Mouse (Mus musculus): ENCODE data around the gene Wfdc5. TPM values are rescaled to one million over a fixed set of nuclear protein-coding genes. Genes with fewer than 3 reads are reported as not detected.
A peak's percentile ranks its signal among the peaks of the same experiment; 100 is the strongest.
"Not testable (repeated sequence)": the region's sequence is repeated elsewhere in the genome, so short reads cannot be mapped to it uniquely, and the experiment has no call there.

Wfdc5 gene
- total RNA-seq (2021): not detected
- not detected in 2 replicates for polyA plus RNA-seq (2012; rRNA removed)
- long read RNA-seq: 0 reads

DNA sequence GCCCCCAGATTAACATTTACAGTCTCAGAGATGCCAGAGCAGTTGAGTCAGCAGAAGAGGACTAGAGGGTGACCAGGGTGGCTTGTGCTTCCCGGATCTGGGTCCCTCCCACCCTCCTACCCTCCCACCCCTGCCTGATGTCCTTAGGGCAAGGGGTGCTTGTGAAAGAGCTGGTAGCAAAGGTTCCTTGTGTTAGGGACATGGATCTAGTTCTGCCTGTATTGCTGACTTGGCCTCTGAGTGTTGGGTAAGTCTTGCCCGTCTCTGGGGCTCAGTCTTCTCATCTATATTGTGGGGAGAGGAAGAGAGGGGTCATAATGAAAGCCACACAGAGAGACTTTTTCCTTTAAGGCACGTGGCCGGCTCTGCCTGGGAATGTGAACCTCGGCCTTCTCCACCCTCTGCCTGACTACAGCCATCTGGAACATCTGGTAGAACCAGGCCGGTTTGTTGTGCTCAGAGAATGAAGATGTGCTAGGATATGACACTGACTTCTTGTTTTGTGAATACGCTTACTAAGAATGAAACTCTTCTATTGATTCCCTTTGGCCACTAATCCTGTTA is at the start of gene Wfdc5:
Gene Wfdc5 (minus strand): TSS at position 51 of the 564 bp plus-strand sequence.
- DNase-seq: no peak

DNA sequence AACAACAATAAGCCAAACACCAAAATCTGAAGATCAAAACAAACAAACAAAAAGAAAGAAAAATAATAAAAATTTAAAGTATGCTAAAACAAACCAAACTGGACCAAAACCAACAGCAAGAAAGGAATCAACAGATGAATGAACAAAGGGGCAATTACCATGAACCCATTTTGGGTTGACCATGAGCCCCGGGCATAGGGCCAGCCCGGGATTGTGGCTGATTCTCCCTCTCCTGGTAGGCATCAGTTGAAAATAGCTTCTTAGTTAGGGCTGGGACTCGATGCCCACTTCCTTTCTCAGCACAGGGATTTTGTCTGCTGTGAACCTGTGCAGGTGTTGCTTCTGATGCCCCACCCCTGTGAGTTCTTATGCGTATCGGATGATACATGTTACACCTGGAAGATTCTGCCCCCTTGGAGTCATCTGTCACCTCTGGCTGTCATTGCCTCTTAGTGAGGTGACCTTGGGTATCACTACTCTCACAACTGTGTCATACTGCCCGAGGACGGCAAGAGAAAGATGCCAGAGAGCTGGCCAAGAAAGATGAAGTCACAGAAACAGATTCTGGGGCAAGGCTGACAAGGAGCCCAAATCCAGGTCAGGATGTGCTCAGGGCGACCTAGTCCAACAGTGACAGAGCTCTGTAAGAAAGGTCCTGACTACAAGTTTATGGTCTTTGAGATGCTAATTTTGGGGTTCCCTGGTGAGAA is 46.0 kb upstream of the Wfdc5 start:
- DNase-seq: peak; percentile 59

DNA sequence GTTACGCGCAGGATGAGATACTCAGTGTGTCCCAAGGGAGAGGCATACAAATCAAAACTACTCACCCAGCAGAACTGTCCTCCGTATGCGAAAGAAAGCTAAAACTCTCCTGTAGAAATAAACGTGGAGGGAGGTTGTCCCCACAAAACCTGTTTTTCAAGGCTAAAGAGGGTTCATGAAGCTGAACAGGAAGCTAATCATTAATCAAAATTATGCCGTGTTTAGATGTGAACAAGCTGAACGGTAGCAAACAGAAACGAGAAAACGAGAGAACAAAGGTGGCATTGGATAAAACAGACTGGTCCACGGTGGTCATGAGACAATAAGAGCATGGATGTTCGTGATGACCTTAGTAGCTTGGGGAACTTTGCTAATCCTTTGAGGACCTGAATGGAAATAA is 39.0 kb upstream of the Wfdc5 start, which contains the start of gene Wfdc15b:
Gene Wfdc15b (minus strand): TSS at position 139 of the 400 bp plus-strand sequence.
- DNase-seq: no peak

DNA sequence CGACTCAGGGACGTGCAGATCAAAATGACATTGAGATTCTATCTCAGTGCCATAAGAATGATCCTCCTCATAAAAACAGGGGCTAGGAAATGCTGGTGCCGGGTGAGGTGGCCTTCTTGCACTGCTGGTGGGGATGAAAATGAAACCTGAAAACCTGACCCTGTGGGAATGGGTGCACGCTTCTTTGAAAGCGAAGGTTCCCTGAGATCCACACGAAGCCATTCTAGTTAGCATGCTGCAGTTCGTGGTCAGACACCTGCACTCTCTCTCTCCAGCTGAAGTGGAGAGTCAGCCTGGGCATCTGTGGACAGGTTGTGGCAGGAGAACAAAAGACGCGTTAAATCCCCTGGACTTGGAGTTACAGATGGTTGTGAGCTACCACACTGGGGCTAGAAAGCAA is 36.8 kb upstream of the Wfdc5 start:
- no peak for DNase-seq

DNA sequence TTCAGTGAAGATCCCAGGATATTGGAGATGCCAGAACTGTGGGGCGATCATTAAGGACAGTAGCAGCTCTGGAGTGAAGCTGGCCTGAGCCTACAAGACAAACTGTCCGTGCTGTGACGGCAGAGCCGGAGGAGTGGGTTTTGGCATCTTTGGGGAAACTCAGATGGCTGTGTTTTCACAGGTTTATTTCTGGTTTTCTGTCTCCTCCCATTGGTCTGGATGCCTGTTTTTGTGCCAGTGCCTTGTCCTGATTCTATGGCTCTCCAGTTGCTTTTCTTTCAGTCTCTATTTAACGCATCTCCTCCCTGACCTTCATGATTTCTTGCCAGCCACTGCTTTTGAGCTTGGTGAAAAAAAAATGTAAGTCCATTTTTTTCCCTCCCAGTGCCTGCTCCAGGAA is 30.2 kb upstream of the Wfdc5 start:
- no peak for DNase-seq

DNA sequence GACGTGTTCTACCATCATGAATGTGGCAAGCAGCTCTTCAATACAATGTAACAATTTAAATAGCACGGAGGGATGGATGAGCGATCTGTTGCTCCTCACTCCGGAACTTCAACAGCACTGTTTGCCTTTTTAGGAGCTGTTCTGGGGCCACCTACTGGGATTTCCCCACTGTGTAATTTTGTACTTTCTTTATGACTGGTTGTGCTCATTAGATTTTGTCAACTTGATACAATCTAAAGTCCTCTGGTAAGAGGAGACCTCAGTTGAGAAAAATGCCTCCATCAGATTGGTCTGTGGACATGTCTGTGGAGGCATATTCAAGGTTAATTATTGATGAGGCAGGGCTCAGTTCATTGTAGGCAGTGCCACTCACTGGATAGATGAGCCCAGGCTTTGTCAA is 28.4 kb upstream of the Wfdc5 start:
- DNase-seq: no peak

DNA sequence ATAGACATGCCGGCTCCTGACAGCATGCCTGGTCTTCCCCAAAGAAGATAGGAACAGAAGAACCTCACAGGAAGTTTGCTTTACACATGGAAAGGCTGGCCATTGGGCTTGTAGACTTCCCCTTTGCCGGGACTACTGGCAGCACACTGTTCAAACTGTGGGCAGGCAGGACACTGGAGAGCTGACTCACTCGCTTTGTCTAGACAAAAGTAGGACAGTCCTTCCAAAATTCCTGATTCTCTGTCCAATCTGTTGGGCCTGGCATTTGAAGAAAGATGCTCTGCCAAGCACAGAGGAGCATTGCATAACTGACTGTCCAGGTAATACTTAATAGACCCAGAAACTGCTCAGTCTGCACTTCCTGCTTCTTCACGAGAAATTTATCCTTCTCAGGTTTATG is 24.1 kb upstream of the Wfdc5 start:
- peak; percentile 32 for DNase-seq

DNA sequence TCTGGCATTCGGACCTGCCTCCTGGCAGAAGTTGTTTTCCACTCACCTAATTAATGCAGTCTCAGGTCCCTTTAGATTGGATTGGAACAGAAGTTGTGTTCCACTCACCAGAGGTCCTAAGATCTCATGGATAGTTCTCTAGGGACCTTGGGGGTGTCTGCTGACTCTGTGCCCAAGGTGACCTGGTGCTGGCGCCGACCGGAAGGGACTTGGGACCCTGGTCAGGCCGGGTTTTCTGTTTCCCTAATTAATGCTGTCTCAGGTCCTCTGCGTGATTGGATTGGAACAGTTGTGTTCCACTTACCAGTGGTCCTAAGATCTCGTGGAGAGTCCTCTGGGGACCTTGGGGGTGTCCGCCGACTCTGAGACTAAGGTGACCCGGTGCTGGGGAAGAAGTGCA is 23.5 kb upstream of the Wfdc5 start:
- not testable (repeated sequence) for DNase-seq

DNA sequence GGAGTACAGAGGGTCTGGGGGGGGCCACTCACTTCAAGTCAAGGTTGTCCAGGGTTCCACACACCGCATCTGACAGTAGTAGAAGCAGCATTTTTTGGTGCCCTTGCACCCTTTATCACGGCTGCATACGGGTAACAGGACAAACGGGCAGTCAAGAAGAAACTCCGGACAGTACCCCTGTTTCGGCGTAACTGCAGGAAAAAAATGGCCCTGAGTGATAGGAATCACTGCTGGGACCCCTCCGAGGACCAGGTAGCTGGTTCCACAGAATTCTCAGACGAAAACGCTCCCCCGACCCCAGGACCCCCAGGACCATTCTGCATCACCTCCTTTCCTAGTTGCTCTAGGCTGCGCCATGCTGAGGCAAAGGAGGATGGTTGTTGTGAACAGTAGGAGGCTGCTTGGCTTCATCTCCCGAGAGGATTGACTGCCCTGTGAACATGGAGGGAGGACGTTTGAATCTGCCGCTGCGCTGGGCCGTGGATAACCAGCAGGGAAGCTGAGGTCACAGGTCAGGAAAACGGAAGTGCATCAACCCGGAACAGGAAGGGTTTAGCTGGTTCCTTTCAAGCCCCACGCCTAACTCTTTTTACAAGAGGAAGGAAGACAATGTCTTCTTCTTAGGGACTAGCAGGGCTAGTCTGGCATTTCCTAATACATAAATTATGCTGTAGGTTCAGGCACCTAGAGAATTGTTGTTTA is 17.2 kb upstream of the Wfdc5 start, which contains the start of gene Wfdc15a:
Gene Wfdc15a (minus strand): TSS at position 505 of the 702 bp plus-strand sequence.
- DNase-seq: no peak

DNA sequence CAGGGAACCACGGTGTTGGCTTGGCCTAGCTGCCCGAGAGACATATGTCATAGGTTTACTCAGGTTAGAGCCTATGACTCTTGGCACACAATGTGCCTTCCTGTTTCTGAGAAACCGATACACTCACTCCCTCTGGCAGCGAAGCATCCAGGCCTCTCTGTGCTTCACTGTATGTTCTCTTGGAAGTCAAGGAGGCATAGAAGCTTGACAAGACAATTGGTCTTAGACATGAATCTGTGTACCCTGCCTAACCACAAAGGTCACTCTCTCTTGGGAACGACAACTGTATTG is 14.1 kb upstream of the Wfdc5 start:
- peak; percentile 29 for DNase-seq

DNA sequence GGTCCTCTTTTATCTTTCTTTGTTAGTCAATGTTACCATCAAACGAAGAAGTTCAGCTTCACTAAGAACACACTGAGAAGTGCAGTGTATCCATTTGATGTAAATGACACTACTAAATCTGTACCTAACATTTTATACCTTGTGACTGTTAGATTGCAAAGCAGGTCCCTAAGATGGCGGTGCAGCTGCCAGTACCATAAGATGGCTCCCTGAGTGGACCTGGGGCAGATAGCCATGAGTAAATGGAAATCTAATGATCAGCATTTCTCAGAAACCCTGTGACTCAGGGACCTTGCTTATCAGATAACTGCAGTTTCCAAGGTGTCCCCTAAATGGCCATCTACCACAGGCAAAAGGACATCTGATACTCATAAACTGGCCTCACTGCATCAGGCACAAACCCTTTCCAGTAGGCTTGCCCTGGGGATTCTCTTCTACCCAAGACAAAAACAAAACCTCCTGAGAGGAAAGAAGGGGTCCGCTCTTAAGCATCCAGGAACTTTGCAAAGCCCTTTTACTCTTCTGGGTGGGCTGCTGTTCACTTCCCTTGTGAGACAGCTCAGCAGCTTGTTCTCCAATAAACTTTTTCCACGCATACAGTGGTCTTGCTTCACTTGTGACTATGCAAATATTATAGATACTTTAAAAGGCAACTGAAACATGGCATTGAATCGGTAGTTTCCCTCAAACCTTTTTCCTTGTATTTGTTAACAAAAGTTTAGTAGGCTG is 13.6 kb upstream of the Wfdc5 start:
- peak; percentile 53 for DNase-seq

DNA sequence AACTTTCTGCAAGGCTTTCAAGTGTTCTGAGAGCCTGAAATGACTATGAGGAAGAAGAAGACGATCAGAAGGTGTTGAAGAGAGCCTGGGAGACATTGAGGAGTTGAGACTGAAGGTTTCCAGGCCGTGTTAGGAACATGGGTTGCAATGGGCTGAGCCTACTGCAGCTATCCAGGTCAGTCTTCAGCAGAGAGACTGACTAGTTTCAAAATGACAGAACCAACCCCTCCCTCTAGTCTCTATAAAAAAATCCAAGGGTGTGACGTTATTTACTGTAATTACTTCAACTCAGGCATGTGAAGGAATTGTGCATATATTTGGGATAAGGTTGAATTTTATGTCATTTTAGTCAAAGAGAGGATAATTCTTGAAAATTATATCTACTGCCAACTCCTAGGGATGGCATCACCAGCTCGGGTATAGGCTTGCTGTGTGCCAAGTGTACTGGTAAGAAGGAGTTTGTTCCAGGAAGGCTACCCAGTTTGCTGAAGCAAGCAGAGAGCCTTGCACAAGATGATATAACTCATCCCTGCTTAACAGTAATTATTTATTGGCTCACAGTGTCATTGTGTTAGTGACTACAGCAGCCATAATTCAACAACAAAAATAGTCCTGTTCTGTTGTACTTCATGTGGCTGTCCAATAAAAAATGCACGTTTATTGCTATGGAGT is 12.6 kb upstream of the Wfdc5 start:
- peak; percentile 66 for DNase-seq

DNA sequence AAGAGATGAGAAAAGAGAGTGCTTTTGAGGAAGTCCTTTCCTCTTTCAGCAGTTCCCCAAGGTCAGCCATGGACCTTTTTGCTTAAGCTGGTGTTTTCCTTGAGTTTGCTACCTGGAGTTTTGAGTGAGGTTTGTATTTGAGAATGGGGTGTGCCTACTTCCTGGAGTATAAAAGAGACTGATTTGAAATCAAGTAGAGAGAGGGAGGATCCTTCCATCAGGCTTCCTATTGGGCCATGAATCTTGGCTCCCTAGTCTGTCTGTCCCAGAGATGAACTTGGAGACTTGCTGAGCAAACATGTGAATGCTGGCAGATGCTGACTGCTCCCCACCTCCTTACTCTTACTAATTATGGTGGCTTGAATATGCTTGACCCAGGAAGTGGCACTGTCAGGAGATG is 9.7 kb upstream of the Wfdc5 start:
- no peak for DNase-seq

DNA sequence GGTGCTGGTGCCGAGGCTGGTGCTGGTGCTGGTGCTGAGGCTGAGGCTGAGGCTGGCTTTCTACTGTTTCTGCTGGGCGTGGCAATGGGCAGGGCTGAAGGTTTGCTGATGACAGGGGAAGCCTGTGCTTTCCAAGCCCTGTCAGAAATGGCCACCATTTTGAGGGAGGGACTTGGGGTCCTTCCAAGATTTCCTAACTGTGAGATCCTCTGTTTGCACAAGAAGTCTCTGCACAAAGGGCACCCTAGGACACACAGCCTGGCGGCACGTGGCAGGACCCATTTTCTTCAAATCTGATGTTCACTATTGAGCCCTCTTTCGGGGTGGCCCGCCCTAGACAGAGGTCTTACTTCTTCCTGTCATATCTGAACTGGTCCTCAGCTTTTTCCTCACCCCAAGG is 8.0 kb upstream of the Wfdc5 start, which contains the start of gene Wfdc12:
Gene Wfdc12 (minus strand): TSS at position 33 of the 400 bp plus-strand sequence.
- DNase-seq: peak; percentile 16

DNA sequence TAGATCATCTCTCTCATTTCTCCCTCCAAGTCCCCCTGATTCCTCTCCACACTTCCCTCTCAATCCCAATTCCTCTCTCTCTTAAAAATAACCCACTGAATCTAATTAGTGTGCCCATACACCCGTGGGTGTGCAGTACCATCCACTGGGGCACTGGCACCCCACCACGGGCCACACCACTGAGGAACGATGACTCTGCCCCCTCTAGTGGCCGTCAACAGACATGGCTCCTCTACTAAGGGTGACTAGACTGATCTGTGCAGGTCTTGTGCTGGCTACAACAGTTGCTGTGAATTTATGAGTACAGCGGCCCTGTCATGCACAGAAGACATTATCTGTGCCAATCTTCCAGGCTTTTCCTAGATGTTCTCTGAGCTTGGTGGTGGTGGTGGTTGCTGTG is 6.2 kb upstream of the Wfdc5 start:
- DNase-seq: no peak

DNA sequence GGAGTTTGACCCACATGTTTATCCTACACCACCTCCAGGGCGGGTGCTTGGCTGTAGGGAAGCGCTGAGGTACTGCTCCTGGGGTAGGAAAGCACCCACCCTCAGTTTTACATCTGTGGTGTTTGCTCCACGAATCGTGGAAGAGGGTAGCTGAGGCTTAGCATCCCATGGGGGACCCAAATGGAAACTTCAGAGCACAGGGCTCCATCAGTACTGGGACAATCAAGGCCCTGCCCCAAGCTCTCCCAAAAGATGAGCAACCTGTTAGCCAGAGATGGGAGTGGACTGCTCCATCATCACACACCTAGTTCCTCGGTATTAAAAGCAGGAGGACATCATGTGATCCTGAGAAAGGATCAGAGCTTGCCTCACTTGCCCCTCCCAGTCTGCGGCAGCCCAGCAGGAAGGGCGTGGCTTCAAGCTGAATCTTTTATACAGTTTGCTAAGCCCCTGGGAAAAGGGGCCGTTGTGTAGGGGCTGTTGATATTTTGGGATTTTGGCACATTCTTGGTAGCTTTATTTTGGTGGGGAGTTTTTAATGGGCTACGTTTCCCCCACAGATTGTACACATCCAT is 1.7 kb upstream of the Wfdc5 start:
- no peak for DNase-seq

DNA sequence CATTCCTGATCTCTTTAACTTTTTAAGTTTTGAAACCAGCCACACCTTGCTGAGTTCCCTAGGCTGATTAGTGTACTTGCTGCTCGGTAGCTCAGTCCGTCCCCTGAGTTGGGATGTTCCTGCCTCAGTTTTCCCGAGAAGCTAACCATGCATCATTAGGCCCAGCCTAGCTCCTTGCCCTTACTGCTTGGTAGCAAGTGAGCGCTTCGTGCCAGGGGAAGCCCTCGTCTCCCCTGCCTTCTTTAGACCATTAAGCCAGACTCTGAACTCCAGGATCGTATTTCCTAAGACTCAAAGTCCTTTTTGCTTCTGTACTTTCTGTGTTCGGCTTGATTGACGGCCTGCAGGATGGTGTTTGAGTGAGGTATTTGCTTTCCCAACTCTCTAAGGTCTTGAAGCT is 798 bp upstream of the Wfdc5 start:
- no peak for DNase-seq

DNA sequence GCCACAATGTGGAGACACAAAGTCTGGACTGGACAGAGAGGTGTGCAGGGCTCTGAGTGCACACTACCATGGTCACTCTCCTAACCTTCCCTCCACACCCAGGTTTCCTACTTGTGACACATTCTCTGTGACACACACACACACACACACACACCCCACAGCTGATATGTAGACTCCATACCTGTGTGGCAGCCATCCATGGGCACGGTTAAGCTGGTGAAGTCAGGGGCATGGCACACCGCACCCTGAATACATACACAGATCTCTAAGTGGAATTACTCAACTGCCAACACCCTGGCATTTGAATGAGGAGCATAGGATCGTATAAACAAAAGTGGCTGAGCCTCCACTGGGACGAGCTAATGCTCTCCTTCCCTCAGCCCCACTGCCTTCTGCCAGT is 1.8 kb downstream of the Wfdc5 start:
- DNase-seq: no peak

DNA sequence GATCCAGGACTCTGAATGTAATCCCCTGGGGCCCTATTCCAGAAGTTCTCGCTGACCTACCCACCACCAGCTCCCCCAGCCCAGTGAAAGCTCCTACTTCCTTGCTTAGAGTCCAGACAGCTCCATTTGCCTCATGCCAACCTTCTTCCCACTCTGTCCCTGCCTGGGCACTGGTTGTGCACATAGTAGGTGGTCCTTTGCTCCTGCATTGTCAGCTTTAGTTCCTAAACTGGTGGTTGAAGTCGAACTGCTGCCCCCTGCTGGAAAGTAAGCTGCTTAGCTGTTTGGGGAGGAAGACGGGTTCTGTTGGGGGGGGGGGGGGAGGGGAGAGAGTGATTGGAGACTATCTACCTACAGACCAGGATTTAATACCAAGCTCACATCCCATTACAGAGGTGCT is 2.4 kb downstream of the Wfdc5 start:
- peak; percentile 33 for DNase-seq

DNA sequence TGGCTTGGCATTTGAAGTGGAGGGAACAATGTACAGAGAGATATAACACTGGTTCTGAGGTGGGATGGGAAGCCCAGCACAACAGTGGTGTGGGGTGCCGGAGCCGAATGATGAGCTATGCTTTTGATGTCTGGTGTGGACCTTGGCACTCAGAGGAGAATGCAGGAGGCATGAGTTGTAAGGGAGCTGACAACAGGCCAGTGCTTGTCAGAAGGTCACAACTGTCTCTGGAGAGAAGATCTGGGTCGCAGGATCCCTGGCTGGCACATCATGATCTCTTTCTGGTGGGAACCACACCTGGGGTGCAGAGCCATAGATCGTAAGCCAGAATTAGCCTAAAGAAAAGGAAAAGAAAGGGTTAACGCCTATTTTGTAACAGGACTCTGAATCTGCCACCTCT is 4.7 kb downstream of the Wfdc5 start:
- peak; percentile 62 for DNase-seq

DNA sequence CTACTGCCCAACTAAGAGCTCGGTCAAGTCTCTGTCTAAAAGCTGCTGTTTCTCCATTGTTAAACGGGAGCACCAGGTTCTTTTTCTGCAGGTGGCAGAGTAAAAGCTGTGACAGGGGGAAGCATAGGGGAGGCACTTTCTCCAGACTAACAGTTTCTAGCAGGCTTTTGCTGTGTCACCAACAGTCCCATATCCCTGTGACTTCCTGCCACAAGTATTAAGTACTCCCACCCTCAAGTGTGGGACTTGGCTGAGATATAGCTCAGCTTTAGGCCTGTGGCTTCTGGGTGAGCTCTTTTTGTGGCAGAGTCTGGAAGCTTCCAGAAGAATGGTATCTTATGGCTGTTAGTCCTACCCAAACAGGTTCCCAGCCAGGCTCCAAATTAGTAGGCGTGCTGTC is 6.7 kb downstream of the Wfdc5 start:
- DNase-seq: no peak

Data from adrenal gland, adult 2 months (tissue).